In genomic region chr17:28036813-28037756, GRCm38 (mm10) we compare ENCODE assay signal across 8 mouse cellular contexts. TPM values are rescaled to one million over a fixed set of nuclear protein-coding genes. Genes with fewer than 3 reads are reported as not detected.
DNase-seq lines count a peak whose midpoint lies in the region; ATAC-seq and TF ChIP-seq lines count a peak whose summit lies in the region.

No protein-coding gene starts in this region.

- ATAC-seq in lung, embryonic 14.5 days (ENCODE audit: insufficient read depth), result no peak
- ATAC-seq in forebrain, embryonic 13.5 days, result peak; percentile 63; the same call in 1 of the 2 replicates
- ATAC-seq in neural tube, embryonic 14.5 days (ENCODE audit: low read depth), result peak; percentile 59; the same call in 1 of the 2 replicates
- no peak for ATAC-seq in liver, embryonic 12.5 days
- no peak for ATAC-seq in erythroblast, adult 5-6 weeks (replicated peaks; ENCODE audit: low FRiP score, poor library complexity, severe bottlenecking)

- peaks cover 8% of the 10 kb centered on the region; the same call in 1 of the 2 replicates for H3K4me1 ChIP-seq in lung, embryonic 14.5 days (ENCODE audit: insufficient read depth)
- peaks cover 73% of the 10 kb centered on the region for H3K4me1 ChIP-seq in forebrain, embryonic 13.5 days
- H3K4me1 ChIP-seq in neural tube, embryonic 14.5 days (ENCODE audit: control insufficient read depth, insufficient read depth, low read length), result peaks cover 32% of the 10 kb centered on the region
- peaks cover 2% of the 10 kb centered on the region for H3K4me1 ChIP-seq in liver, embryonic 12.5 days

- DNase-seq in lung, embryonic 14.5 days, result no peak
- DNase-seq in lung, postnatal 36 days, result no peak
- DNase-seq in layer of hippocampus, adult 8-10 months (ENCODE audit: low spot score in 2 of 2), result peak; percentile 51 to 66
- no peak for DNase-seq in heart, adult 8-10 months (ENCODE audit: low spot score)

- 61% methylated on average over 14 of the region's 14 CpGs for WGBS in lung, embryonic 14.5 days
- WGBS in forebrain, embryonic 13.5 days, result 45% methylated on average over 14 of the region's 14 CpGs
- 31% methylated on average over 14 of the region's 14 CpGs for WGBS in neural tube, embryonic 14.5 days
- WGBS in liver, embryonic 12.5 days (ENCODE audit: insufficient replicate concordance), result 78% methylated on average over 14 of the region's 14 CpGs

- H3K36me3 ChIP-seq in lung, embryonic 14.5 days (ENCODE audit: insufficient read depth), result peaks cover 23% of the 10 kb centered on the region
- H3K36me3 ChIP-seq in forebrain, embryonic 13.5 days (ENCODE audit: poor library complexity, severe bottlenecking), result peaks cover 13% of the 10 kb centered on the region
- no peaks in the 10 kb centered on the region for H3K36me3 ChIP-seq in neural tube, embryonic 14.5 days (ENCODE audit: control insufficient read depth, insufficient read depth, low read length)
- H3K36me3 ChIP-seq in liver, embryonic 12.5 days, result peaks cover 34% of the 10 kb centered on the region

- no peak overlapping the region for H3K4me2 ChIP-seq in lung, embryonic 14.5 days
- no peak overlapping the region for H3K4me2 ChIP-seq in forebrain, embryonic 13.5 days
- H3K4me2 ChIP-seq in neural tube, embryonic 14.5 days (ENCODE audit: low read depth, low read length), result no peak overlapping the region
- no peak overlapping the region for H3K4me2 ChIP-seq in liver, embryonic 12.5 days

- no peaks in the 10 kb centered on the region for H3K9me3 ChIP-seq in lung, embryonic 14.5 days (ENCODE audit: low read depth, low read length)
- no peaks in the 10 kb centered on the region for H3K9me3 ChIP-seq in forebrain, embryonic 13.5 days (replicated peaks)
- no peaks in the 10 kb centered on the region for H3K9me3 ChIP-seq in neural tube, embryonic 14.5 days (ENCODE audit: control insufficient read depth, low read length)
- no peaks in the 10 kb centered on the region for H3K9me3 ChIP-seq in liver, embryonic 12.5 days (replicated peaks)

- peak overlapping the region; percentile 42; the same call in 1 of the 2 replicates for H3K27ac ChIP-seq in lung, embryonic 14.5 days (ENCODE audit: low read depth)
- H3K27ac ChIP-seq in forebrain, embryonic 13.5 days, result peak overlapping the region; percentile 84
- peak overlapping the region; percentile 73 for H3K27ac ChIP-seq in neural tube, embryonic 14.5 days (ENCODE audit: low read depth, low read length)
- H3K27ac ChIP-seq in liver, embryonic 12.5 days, result no peak overlapping the region

- TF ChIP-seq CTCF in lung, embryonic 14.5 days (IDR thresholded peaks at IDR 0.05; ENCODE audit: low read depth), result no peak

- no peak overlapping the region for H3K4me3 ChIP-seq in lung, embryonic 14.5 days (ENCODE audit: low read depth, low read length)
- no peak overlapping the region for H3K4me3 ChIP-seq in forebrain, embryonic 13.5 days
- H3K4me3 ChIP-seq in neural tube, embryonic 14.5 days (ENCODE audit: low read depth, low read length), result no peak overlapping the region
- no peak overlapping the region for H3K4me3 ChIP-seq in liver, embryonic 12.5 days

- H3K9ac ChIP-seq in lung, embryonic 14.5 days, result no peak overlapping the region
- H3K9ac ChIP-seq in forebrain, embryonic 13.5 days, result peak overlapping the region; percentile 14; the same call in 1 of the 2 replicates
- H3K9ac ChIP-seq in neural tube, embryonic 14.5 days (replicated peaks; ENCODE audit: low read depth, low read length), result 0 out of 2 replicates have a peak overlapping the region, but pooled peaks have one; percentile 22
- no peak overlapping the region for H3K9ac ChIP-seq in liver, embryonic 12.5 days

- no peaks in the 10 kb centered on the region for H3K27me3 ChIP-seq in lung, embryonic 14.5 days (ENCODE audit: insufficient read depth, low read length)
- no peaks in the 10 kb centered on the region for H3K27me3 ChIP-seq in forebrain, embryonic 13.5 days
- H3K27me3 ChIP-seq in neural tube, embryonic 14.5 days (ENCODE audit: control insufficient read depth, insufficient read depth, low read length), result no peaks in the 10 kb centered on the region
- no peaks in the 10 kb centered on the region for H3K27me3 ChIP-seq in liver, embryonic 12.5 days (replicated peaks)

RNA-seq across cellular contexts. Expression of gene Tcp11, which starts 43.4 kb away (rescaled TPM):
- polyA plus RNA-seq in lung, embryonic 14.5 days (2014; fragmentation: Nextera tagmentation; extraction: Ambion mirVana), result 1.6 and 2.0 TPM in 2 replicates
- polyA plus RNA-seq in forebrain, embryonic 13.5 days (2015; fragmentation: Nextera tagmentation; extraction: Ambion mirVana), result 1.4 TPM in 2 replicates
- 1 to 10 TPM in 1 of 4 experiments, under 1 TPM in 3; 0.97 to 2.2 (median 0.99) TPM for total RNA-seq in layer of hippocampus, adult 8-10 months (2022)
- 0.79 and 1.7 TPM in 2 replicates for polyA plus RNA-seq in neural tube, embryonic 14.5 days (2014; fragmentation: Nextera tagmentation; extraction: Ambion mirVana)
- polyA plus RNA-seq in liver, embryonic 12.5 days (2016; fragmentation: Nextera tagmentation; extraction: Ambion mirVana), result 0.44 and 0.53 TPM in 2 replicates
- total RNA-seq in erythroblast, adult 5-6 weeks (2015; ENCODE audit: low replicate concordance), result not detected in 2 replicates
- total RNA-seq in erythroblast, adult 5-6 weeks (2017; ENCODE audit: low replicate concordance), result not detected in 2 replicates
- total RNA-seq in heart, adult 8-10 months (2022), result under 1 TPM in 1 of 4 experiments, not detected in 3; 0.24 TPM

Comparison
In these comparisons a context has a peak if more than half of its experiments do, and no peak if none do; other contexts are left out.
1. ATAC-seq: peak in forebrain, embryonic 13.5 days (single experiment) and neural tube, embryonic 14.5 days (single experiment); none in lung, embryonic 14.5 days (single experiment), liver, embryonic 12.5 days (single experiment) and erythroblast, adult 5-6 weeks (single experiment).
2. DNase-seq: peak in layer of hippocampus, adult 8-10 months (2 of 2); none in lung, embryonic 14.5 days (single experiment), lung, postnatal 36 days (single experiment) and heart, adult 8-10 months (single experiment).
3. H3K9ac ChIP-seq: peak in forebrain, embryonic 13.5 days (single experiment) and neural tube, embryonic 14.5 days (single experiment); none in lung, embryonic 14.5 days (single experiment) and liver, embryonic 12.5 days (single experiment).